Mouse (Mus musculus): ENCODE measurements around the gene Ctnnbip1. TPM values are rescaled to one million over a fixed set of nuclear protein-coding genes. Genes with fewer than 3 reads are reported as not detected.

The Ctnnbip1 gene
- polyA plus RNA-seq, 1 experiment = 16.0 TPM

DNA sequence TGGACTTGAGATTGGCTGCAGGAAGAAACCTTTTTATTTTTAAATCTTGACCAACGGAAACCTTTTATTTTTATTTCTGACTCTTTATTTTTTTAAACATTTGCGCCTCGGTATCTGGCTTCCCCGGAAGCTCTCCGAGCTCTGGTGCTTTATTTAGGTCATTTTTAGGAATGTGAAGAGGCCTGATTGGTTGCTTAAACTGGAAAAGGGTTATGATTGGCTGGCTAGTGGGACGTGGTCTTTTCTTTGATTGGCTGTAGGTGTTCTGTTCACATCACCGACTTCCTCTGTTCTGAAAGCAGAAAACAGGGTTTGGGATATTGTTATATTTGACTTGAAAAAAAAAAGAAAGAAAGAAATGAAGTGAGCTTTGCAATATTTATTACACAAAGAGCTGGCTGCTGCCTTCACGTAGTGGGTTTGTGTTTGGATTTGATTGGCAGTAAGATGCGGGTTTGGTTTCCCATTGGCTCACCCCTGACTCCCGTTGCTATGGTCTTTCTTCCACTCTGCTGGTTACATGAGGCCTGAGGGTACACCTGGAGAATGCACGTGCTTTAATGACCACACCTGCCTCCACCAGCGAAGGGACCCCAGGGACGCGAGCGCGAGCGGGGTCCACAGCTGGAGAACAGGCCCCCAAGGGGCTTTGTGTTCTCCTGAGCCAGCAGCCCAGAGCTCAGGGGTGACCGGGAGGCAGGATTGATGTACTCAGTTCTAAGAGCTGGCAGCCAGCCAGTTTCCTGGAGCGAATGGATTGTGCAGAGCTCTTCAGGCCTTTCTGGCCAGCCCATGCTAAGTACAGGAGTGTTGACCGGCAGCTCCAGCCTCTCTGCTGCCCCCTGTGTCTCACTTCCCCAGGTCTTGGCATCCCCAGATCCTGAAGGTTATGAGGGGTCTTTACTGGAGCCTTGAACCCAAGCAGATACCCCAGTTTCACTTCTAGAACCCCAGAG lies 46.7 kb downstream of the Ctnnbip1 start:
- WGBS = 43% methylated on average over 20 of the region's 20 CpGs
- TF ChIP-seq CTCF (IDR thresholded peaks at IDR 0.05; ENCODE audit: insufficient read depth, low read length) (peak; percentile 55; the same call in 1 of the 2 replicates), POLR2A (IDR thresholded peaks at IDR 0.05; ENCODE audit: borderline replicate concordance, extremely low read depth, low read depth, low read length) (no peak)
- Histone ChIP-seq H3K4me3 (replicated peaks; ENCODE audit: extremely low read depth, low read depth, low read length) (no peak overlapping the region), H3K4me1 (ENCODE audit: control insufficient read depth, insufficient read depth, low read length) (peaks cover 9% of the 10 kb centered on the region)
- DNase-seq = peak; percentile 70

GRCm38 (mm10) chr4:149567432-149568026 lies 49.5 kb downstream of the Ctnnbip1 start:
- WGBS = 57% methylated on average over 8 of the region's 8 CpGs
- peak; percentile 62 for DNase-seq
- H3K4me1 ChIP-seq (ENCODE audit: control insufficient read depth, insufficient read depth, low read length) = peaks cover 29% of the 10 kb centered on the region

DNA sequence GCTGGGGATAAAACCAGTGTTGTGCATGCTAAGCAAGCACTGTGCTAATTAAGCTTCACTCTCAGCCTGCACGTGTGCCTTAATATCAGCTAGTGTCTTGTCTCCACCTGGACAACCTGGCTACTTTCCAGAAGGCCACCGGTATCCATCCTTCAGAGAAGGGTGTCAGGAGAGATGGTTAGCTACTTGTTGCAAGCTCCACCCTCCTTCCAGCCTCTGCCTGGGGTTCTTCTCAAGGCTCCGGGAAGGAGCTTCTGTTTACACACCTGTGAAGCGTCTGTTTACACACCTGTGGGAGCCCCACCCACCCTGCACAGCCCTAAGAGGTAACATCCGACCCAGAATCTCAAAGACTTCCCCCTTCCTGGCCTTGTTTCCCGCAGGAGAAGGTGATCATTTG lies 50.6 kb downstream of the Ctnnbip1 start:
- no peak for DNase-seq
- 46% methylated on average over 6 of the region's 6 CpGs for WGBS
- H3K4me1 ChIP-seq (ENCODE audit: control insufficient read depth, insufficient read depth, low read length) = peaks cover 32% of the 10 kb centered on the region

More at GRCm38 (mm10) chr4:149567432-149568026, 49.5 kb downstream of the Ctnnbip1 start:
- no peak overlapping the region for H3K4me3 ChIP-seq (replicated peaks; ENCODE audit: extremely low read depth, low read depth, low read length)
- no peak for TF ChIP-seq CTCF (IDR thresholded peaks at IDR 0.05; ENCODE audit: insufficient read depth, low read length)
- TF ChIP-seq POLR2A (IDR thresholded peaks at IDR 0.05; ENCODE audit: borderline replicate concordance, extremely low read depth, low read depth, low read length) = no peak

GRCm38 (mm10) chr4:149569781-149570497 lies 51.9 kb downstream of the Ctnnbip1 start:
- Histone ChIP-seq H3K4me3 (replicated peaks; ENCODE audit: extremely low read depth, low read depth, low read length) (no peak overlapping the region), H3K4me1 (ENCODE audit: control insufficient read depth, insufficient read depth, low read length) (peaks cover 29% of the 10 kb centered on the region)
- no peak for DNase-seq
- TF ChIP-seq POLR2A (IDR thresholded peaks at IDR 0.05; ENCODE audit: borderline replicate concordance, extremely low read depth, low read depth, low read length) (no peak), CTCF (IDR thresholded peaks at IDR 0.05; ENCODE audit: insufficient read depth, low read length) (no peak)
- 82% methylated on average over 6 of the region's 6 CpGs for WGBS

More for the DNA sequence above, 50.6 kb downstream of the Ctnnbip1 start:
- no peak for TF ChIP-seq CTCF (IDR thresholded peaks at IDR 0.05; ENCODE audit: insufficient read depth, low read length)
- TF ChIP-seq POLR2A (IDR thresholded peaks at IDR 0.05; ENCODE audit: borderline replicate concordance, extremely low read depth, low read depth, low read length) = no peak
- H3K4me3 ChIP-seq (replicated peaks; ENCODE audit: extremely low read depth, low read depth, low read length) = no peak overlapping the region

GRCm38 (mm10) chr4:149570498-149570863 lies 52.4 kb downstream of the Ctnnbip1 start:
- DNase-seq = no peak
- Histone ChIP-seq H3K4me3 (replicated peaks; ENCODE audit: extremely low read depth, low read depth, low read length) (no peak overlapping the region), H3K4me1 (ENCODE audit: control insufficient read depth, insufficient read depth, low read length) (peaks cover 29% of the 10 kb centered on the region)
- TF ChIP-seq POLR2A (IDR thresholded peaks at IDR 0.05; ENCODE audit: borderline replicate concordance, extremely low read depth, low read depth, low read length) (no peak), CTCF (IDR thresholded peaks at IDR 0.05; ENCODE audit: insufficient read depth, low read length) (no peak)
- 60% methylated on average over 4 of the region's 4 CpGs for WGBS

DNA sequence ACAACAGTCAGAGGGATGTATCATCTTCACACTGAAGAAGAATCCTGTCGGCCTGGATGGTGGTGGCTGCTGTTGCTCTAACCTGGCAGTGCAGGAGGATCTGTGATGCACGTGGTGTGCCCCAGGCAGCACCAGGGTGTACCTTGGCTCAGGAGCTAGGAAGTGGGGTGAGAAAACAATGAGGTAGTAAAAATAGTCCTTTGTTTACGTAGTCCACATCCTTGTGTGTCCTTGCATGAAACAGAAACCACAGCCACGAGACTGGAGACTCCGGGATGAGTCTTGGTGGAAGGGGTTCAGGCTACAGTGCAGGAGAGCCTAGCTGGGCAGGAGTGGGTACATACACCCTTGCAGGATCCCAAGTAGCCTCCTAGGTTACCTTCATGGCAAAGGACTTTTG lies 53.2 kb downstream of the Ctnnbip1 start:
- Histone ChIP-seq H3K4me1 (ENCODE audit: control insufficient read depth, insufficient read depth, low read length) (peaks cover 29% of the 10 kb centered on the region), H3K4me3 (replicated peaks; ENCODE audit: extremely low read depth, low read depth, low read length) (peak overlapping the region; percentile 21)
- DNase-seq = no peak
- WGBS = 21% methylated on average over 5 of the region's 5 CpGs
- TF ChIP-seq POLR2A (IDR thresholded peaks at IDR 0.05; ENCODE audit: borderline replicate concordance, extremely low read depth, low read depth, low read length) = peak; percentile 69; the same call in 1 of the 2 replicates
- no peak for TF ChIP-seq CTCF (IDR thresholded peaks at IDR 0.05; ENCODE audit: insufficient read depth, low read length)

DNA sequence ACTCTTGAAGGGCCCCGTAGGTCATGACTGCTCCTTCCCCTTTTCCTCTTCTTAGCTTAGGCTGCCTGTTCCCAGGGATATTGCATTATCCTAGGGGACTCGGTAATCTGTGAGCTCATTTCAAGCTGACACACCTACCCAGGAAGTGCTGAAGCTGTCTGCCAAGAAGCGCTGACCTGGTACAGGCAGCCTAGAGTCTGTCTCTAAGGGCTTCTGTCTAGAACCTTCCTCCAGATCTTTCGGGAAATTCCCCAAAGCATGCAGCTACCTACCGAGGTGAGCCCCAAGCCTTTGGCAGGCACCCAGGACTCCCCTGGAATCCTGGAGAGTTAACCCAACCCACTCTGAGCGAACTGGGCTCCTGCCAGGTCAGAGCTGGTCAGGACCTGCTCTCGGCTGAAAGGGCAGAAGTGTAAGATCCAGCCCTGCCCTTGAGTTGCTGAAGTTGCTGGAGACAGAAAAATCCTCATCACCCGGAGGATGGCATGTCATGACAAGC lies 53.7 kb downstream of the Ctnnbip1 start:
- TF ChIP-seq CTCF (IDR thresholded peaks at IDR 0.05; ENCODE audit: insufficient read depth, low read length) = no peak
- TF ChIP-seq POLR2A (IDR thresholded peaks at IDR 0.05; ENCODE audit: borderline replicate concordance, extremely low read depth, low read depth, low read length) = no peak
- 14% methylated on average over 8 of the region's 8 CpGs for WGBS
- Histone ChIP-seq H3K4me1 (ENCODE audit: control insufficient read depth, insufficient read depth, low read length) (peaks cover 29% of the 10 kb centered on the region), H3K4me3 (replicated peaks; ENCODE audit: extremely low read depth, low read depth, low read length) (no peak overlapping the region)
- DNase-seq = peak; percentile 84

- 28% methylated on average over 6 of the region's 9 CpGs for WGBS
- peaks cover 29% of the 10 kb centered on the region for H3K4me1 ChIP-seq (ENCODE audit: control insufficient read depth, insufficient read depth, low read length)
Measured at GRCm38 (mm10) chr4:149572446-149572845, 54.4 kb downstream of the Ctnnbip1 start.

GRCm38 (mm10) chr4:149572851-149573250 lies 54.8 kb downstream of the Ctnnbip1 start:
- Histone ChIP-seq H3K4me3 (replicated peaks; ENCODE audit: extremely low read depth, low read depth, low read length) (no peak overlapping the region), H3K4me1 (ENCODE audit: control insufficient read depth, insufficient read depth, low read length) (peaks cover 27% of the 10 kb centered on the region)
- peak; percentile 59 for DNase-seq
- WGBS = 27% methylated on average over 8 of the region's 8 CpGs
- TF ChIP-seq POLR2A (IDR thresholded peaks at IDR 0.05; ENCODE audit: borderline replicate concordance, extremely low read depth, low read depth, low read length) = no peak
- no peak for TF ChIP-seq CTCF (IDR thresholded peaks at IDR 0.05; ENCODE audit: insufficient read depth, low read length)

More at GRCm38 (mm10) chr4:149572446-149572845, 54.4 kb downstream of the Ctnnbip1 start:
- no peak overlapping the region for H3K4me3 ChIP-seq (replicated peaks; ENCODE audit: extremely low read depth, low read depth, low read length)
- TF ChIP-seq POLR2A (IDR thresholded peaks at IDR 0.05; ENCODE audit: borderline replicate concordance, extremely low read depth, low read depth, low read length) (no peak), CTCF (IDR thresholded peaks at IDR 0.05; ENCODE audit: insufficient read depth, low read length) (no peak)
- peak; percentile 41 for DNase-seq

Data from lung, adult 2 months (tissue).